Mouse (Mus musculus): ENCODE results near the gene Cnr1.

- TF ChIP-seq CTCF (IDR thresholded peaks at IDR 0.05) (no peak), EP300 (IDR thresholded peaks at IDR 0.05; ENCODE audit: insufficient read depth, low read depth, low read length) (no peak), POLR2A (IDR thresholded peaks at IDR 0.05; ENCODE audit: insufficient read depth, low read depth, low read length) (no peak)
These were observed 21.3 kb downstream of the Cnr1 start for GRCm38 (mm10) chr4:33945742-33946141.

Measured in heart, adult 2 months (tissue).